Mouse (Mus musculus) ES-E14 (cell line): ENCODE results near the gene Slc35f1. TPM values are rescaled to one million over a fixed set of nuclear protein-coding genes. Genes with fewer than 3 reads are reported as not detected.

ENCODE experiments used
- DNase-seq: peaks from one replicate; pipeline ENCODE4 v3.0.0-alpha.2; 2013; ENCODE audit warnings: low read depth, low spot score
- H3K27ac ChIP-seq: 2 replicates; pipeline ENCODE4 v1.5.1; 2012; ENCODE audit warnings: low read depth, mild to moderate bottlenecking, low read length, moderate library complexity, mixed read lengths; ENCODE audit not compliant: poor library complexity, insufficient read depth, severe bottlenecking
- H3K36me3 ChIP-seq: 2 replicates; pipeline ENCODE4 v1.6.1; 2012; ENCODE audit warnings: mild to moderate bottlenecking, low read length, moderate library complexity, mixed read lengths; ENCODE audit not compliant: control insufficient read depth, poor library complexity, insufficient read depth, severe bottlenecking
- H3K4me1 ChIP-seq, 2 experiments: fragments of 150-350 bp in 1 of 2; sonication (generic) in 1 of 2; 2 replicates each; pipeline ENCODE4 v1.6.1; 2012; ENCODE audit warnings: low read length in 2 of 2, mild to moderate bottlenecking in 1 of 2, mixed read lengths in 1 of 2; ENCODE audit not compliant: control insufficient read depth in 2 of 2, insufficient read depth in 2 of 2, poor library complexity in 1 of 2
- H3K4me3 ChIP-seq, 2 experiments: fragments of 150-350 bp in 1 of 2; sonication (generic) in 1 of 2; 2 replicates each; pipeline ENCODE4 v1.5.1; 2012; ENCODE audit warnings: low read length in 2 of 2, low read depth in 1 of 2, mild to moderate bottlenecking in 1 of 2, mixed read lengths in 1 of 2; ENCODE audit not compliant: insufficient read depth in 1 of 2, poor library complexity in 1 of 2, severe bottlenecking in 1 of 2
- H3K9ac ChIP-seq: 2 replicates; pipeline ENCODE4 v1.6.1; 2012; ENCODE audit warnings: low read depth, mild to moderate bottlenecking, low read length, mixed read lengths; ENCODE audit not compliant: poor library complexity, insufficient read depth, severe bottlenecking
- H3K9me3 ChIP-seq: fragments of 150-350 bp; sonication (generic); 2 replicates; pipeline ENCODE4 v1.6.1; 2012; ENCODE audit warnings: low read depth, mild to moderate bottlenecking, low read length; ENCODE audit not compliant: control insufficient read depth, insufficient read depth
- CHD2 ChIP-seq: IDR thresholded peaks from 2 replicates; pipeline ENCODE4 v1.6.1; 2014; ENCODE audit warnings: mild to moderate bottlenecking, low read depth, low read length, inconsistent platforms
- HCFC1 ChIP-seq: IDR thresholded peaks from 2 replicates; pipeline ENCODE4 v1.6.1; 2012; ENCODE audit warnings: low read length, inconsistent platforms, borderline replicate concordance; ENCODE audit not compliant: insufficient read depth
- MAFK ChIP-seq: IDR thresholded peaks from 2 replicates; pipeline ENCODE4 v1.6.1; 2014; ENCODE audit warnings: mild to moderate bottlenecking, low read depth, low read length, inconsistent platforms; ENCODE audit not compliant: insufficient read depth
- ZC3H11A ChIP-seq: IDR thresholded peaks from 2 replicates; pipeline ENCODE4 v1.6.1; 2012; ENCODE audit warnings: low read depth, mild to moderate bottlenecking, inconsistent platforms, low read length, borderline replicate concordance
- ZNF384 ChIP-seq: IDR thresholded peaks from 2 replicates; pipeline ENCODE4 v1.6.1; 2012; ENCODE audit warnings: low read depth, low read length, inconsistent platforms
- in situ Hi-C, 2 experiments: fragments of 600-800 bp; cut with MboI; formaldehyde crosslinking; loops; one replicate each; pipeline ENCODE4 v1.15.1; 2025; ENCODE audit warnings: low sequenced_read_pairs in 2 of 2, inconsistent platforms in 1 of 2; ENCODE audit not compliant: unreplicated experiment in 2 of 2
- total RNA-seq: library from RNA; depleted of rRNA; stranded (reverse); fragments of 300-350 nt; gene quantifications from 2 replicates; pipeline ENCODE4 v1.2.3, GENCODE M21; 2012

Slc35f1 gene
- total RNA-seq, 1 experiment, result 0.80 TPM

- H3K4me3 ChIP-seq, result peak overlapping the region; percentile 42 to 57; a peak in 3 of 4 replicates
- H3K36me3 ChIP-seq, result no peaks in the 10 kb centered on the region
- TF ChIP-seq CHD2 (no peak), MAFK (no peak), ZC3H11A (no peak), ZNF384 (no peak), HCFC1 (no peak)
- no peaks in the 10 kb centered on the region for H3K9me3 ChIP-seq
- in situ Hi-C loops, result no loop called here
- no peak for DNase-seq
- H3K4me1 ChIP-seq, result no peaks in the 10 kb centered on the region
- H3K9ac ChIP-seq, result peak overlapping the region; percentile 2; the same call in 1 of the 2 replicates
- H3K27ac ChIP-seq, result no peak overlapping the region
Measured at GRCm38 (mm10) chr10:52704101-52705051, 14.0 kb downstream of the Slc35f1 start.

DNA sequence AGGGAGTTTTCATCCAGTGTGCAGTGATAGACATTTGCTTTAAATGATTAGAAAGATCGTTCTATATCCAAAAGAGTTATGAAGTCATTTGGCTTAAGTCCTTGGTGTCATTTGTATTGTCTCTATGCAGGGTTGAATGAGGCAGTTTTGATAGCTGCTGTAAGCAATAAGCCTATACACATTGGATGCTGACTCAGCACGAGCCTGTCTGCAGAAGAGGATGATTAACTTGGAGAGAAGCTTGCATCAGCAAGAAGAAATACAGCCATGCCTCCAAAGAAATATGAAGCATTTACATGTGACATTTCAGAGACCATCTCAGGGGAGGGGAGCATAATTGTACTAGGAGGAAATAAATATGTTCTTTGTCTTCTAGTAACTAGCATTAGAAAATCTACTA lies 19.1 kb downstream of the Slc35f1 start:
- Histone ChIP-seq H3K36me3 (no peaks in the 10 kb centered on the region), H3K9ac (no peak overlapping the region), H3K4me3 (no peak overlapping the region), H3K27ac (no peak overlapping the region), H3K9me3 (no peaks in the 10 kb centered on the region), H3K4me1 (no peaks in the 10 kb centered on the region)
- in situ Hi-C loops, result no loop called here
- TF ChIP-seq HCFC1, result no peak
- TF ChIP-seq MAFK, result peak; percentile 70; the same call in 1 of the 2 replicates
- no peak for DNase-seq

- Histone ChIP-seq H3K4me1 (no peaks in the 10 kb centered on the region), H3K9me3 (no peaks in the 10 kb centered on the region), H3K36me3 (no peaks in the 10 kb centered on the region), H3K9ac (no peak overlapping the region), H3K4me3 (no peak overlapping the region), H3K27ac (no peak overlapping the region)
- no peak for DNase-seq
- in situ Hi-C loops, result no loop called here
- TF ChIP-seq ZNF384 (no peak), ZC3H11A (no peak)
Measured at GRCm38 (mm10) chr10:52712166-52712565, 21.8 kb downstream of the Slc35f1 start.

- DNase-seq, result no peak
- Histone ChIP-seq H3K4me1 (no peaks in the 10 kb centered on the region), H3K36me3 (no peaks in the 10 kb centered on the region), H3K9ac (no peak overlapping the region), H3K4me3 (no peak overlapping the region), H3K9me3 (no peaks in the 10 kb centered on the region), H3K27ac (no peak overlapping the region)
- in situ Hi-C loops, result no loop called here
- TF ChIP-seq MAFK (no peak), CHD2 (no peak), ZC3H11A (no peak), ZNF384 (no peak), HCFC1 (no peak)
Measured at GRCm38 (mm10) chr10:52714557-52714956, 24.2 kb downstream of the Slc35f1 start.

GRCm38 (mm10) chr10:52715146-52715545 lies 24.8 kb downstream of the Slc35f1 start:
- in situ Hi-C loops, result no loop called here
- Histone ChIP-seq H3K27ac (no peak overlapping the region), H3K4me1 (no peaks in the 10 kb centered on the region), H3K4me3 (no peak overlapping the region), H3K9me3 (no peaks in the 10 kb centered on the region), H3K36me3 (no peaks in the 10 kb centered on the region), H3K9ac (no peak overlapping the region)
- no peak for TF ChIP-seq HCFC1
- TF ChIP-seq MAFK, result no peak
- TF ChIP-seq ZNF384, result no peak
- no peak for TF ChIP-seq ZC3H11A
- TF ChIP-seq CHD2, result no peak
- DNase-seq, result no peak
